Comparison of ENCODE assay signal across 8 mouse cellular contexts in the genomic region with DNA sequence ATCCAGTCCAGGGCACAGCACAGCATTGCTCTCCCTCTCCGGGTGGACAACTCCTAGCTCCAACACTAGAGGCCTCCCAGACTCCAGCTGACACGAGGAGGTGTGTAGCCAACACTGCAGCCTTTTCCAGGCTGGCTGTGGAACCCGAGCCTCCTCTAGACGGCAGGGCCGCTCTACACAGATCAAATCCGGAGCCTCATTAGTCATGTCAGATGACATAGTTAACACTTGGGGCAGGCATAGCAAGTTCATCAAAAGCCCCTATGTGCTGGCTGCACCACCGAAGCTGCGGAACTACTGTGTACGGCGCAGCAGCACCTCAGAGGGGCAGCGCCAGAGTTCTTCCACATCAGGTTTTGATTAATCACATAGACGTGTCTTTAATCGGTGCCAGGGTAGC. TPM values are rescaled to one million over a fixed set of nuclear protein-coding genes. Genes with fewer than 3 reads are reported as not detected.
DNase-seq lines count a peak whose midpoint lies in the region; ATAC-seq and TF ChIP-seq lines count a peak whose summit lies in the region.

No protein-coding gene starts in this region.

- ATAC-seq in heart, embryonic 12.5 days (ENCODE audit: insufficient number of reproducible peaks, low FRiP score): peak; percentile 81
- ATAC-seq in stomach, embryonic 16.5 days (ENCODE audit: insufficient read depth, low FRiP score): peak; percentile 88
- ATAC-seq in inflammation-experienced regulatory T-cells, adult 6 months: no peak

- no peak overlapping the region for H3K4me3 ChIP-seq in heart, embryonic 10.5 days
- no peak overlapping the region for H3K4me3 ChIP-seq in cortical plate, adult 2 months (ENCODE audit: insufficient read depth, low read length)
- no peak overlapping the region for H3K4me3 ChIP-seq in heart, embryonic 12.5 days
- no peak overlapping the region for H3K4me3 ChIP-seq in stomach, embryonic 16.5 days (replicated peaks; ENCODE audit: low read length)

- DNase-seq in heart, embryonic 10.5 days (ENCODE audit: low spot score): no peak
- DNase-seq in heart, adult 18-20 months: no peak
- DNase-seq in kidney, postnatal 10 days: peak; percentile 75
- DNase-seq in cerebellum, adult 11-12 months: no peak

- no peaks in the 10 kb centered on the region for H3K36me3 ChIP-seq in heart, embryonic 10.5 days
- H3K36me3 ChIP-seq in heart, embryonic 12.5 days: no peaks in the 10 kb centered on the region
- no peaks in the 10 kb centered on the region for H3K36me3 ChIP-seq in stomach, embryonic 16.5 days (ENCODE audit: control insufficient read depth, insufficient read depth, low read length)

- H3K9ac ChIP-seq in heart, embryonic 12.5 days: no peak overlapping the region
- H3K9ac ChIP-seq in stomach, embryonic 16.5 days (ENCODE audit: low read length): no peak overlapping the region

- no peaks in the 10 kb centered on the region for H3K9me3 ChIP-seq in heart, embryonic 10.5 days
- no peaks in the 10 kb centered on the region for H3K9me3 ChIP-seq in heart, embryonic 12.5 days (replicated peaks)
- H3K9me3 ChIP-seq in stomach, embryonic 16.5 days (replicated peaks; ENCODE audit: control insufficient read depth, low read length): no peaks in the 10 kb centered on the region

- H3K27ac ChIP-seq in heart, embryonic 10.5 days: 0 out of 2 replicates have a peak overlapping the region, but pooled peaks have one; percentile 7
- H3K27ac ChIP-seq in cortical plate, adult 2 months (ENCODE audit: insufficient read depth, low read length): no peak overlapping the region
- no peak overlapping the region for H3K27ac ChIP-seq in heart, embryonic 12.5 days (ENCODE audit: poor library complexity, severe bottlenecking)
- H3K27ac ChIP-seq in stomach, embryonic 16.5 days (ENCODE audit: low read length): no peak overlapping the region

- TF ChIP-seq POLR2A in cortical plate, adult 2 months (IDR thresholded peaks at IDR 0.05; ENCODE audit: extremely low read depth, insufficient read depth, low read length): no peak

- H3K27me3 ChIP-seq in heart, embryonic 10.5 days (ENCODE audit: insufficient read depth, poor library complexity, severe bottlenecking): no peaks in the 10 kb centered on the region
- H3K27me3 ChIP-seq in heart, embryonic 12.5 days (replicated peaks): no peaks in the 10 kb centered on the region
- H3K27me3 ChIP-seq in stomach, embryonic 16.5 days (ENCODE audit: control insufficient read depth, insufficient read depth, low read length): no peaks in the 10 kb centered on the region

- TF ChIP-seq CTCF in cortical plate, adult 2 months (IDR thresholded peaks at IDR 0.05; ENCODE audit: extremely low read depth, insufficient read depth, low read length): peak; percentile 34; the same call in 1 of the 2 replicates

- peaks cover 24% of the 10 kb centered on the region for H3K4me1 ChIP-seq in heart, embryonic 10.5 days
- H3K4me1 ChIP-seq in cortical plate, adult 2 months (ENCODE audit: control insufficient read depth, insufficient read depth, low read length): no peaks in the 10 kb centered on the region
- H3K4me1 ChIP-seq in heart, embryonic 12.5 days (replicated peaks): peaks cover 20% of the 10 kb centered on the region
- no peaks in the 10 kb centered on the region for H3K4me1 ChIP-seq in stomach, embryonic 16.5 days (ENCODE audit: control insufficient read depth, insufficient read depth, low read length)

- H3K4me2 ChIP-seq in heart, embryonic 12.5 days: peak overlapping the region; percentile 15; the same call in 1 of the 2 replicates
- H3K4me2 ChIP-seq in stomach, embryonic 16.5 days (ENCODE audit: low read depth, low read length): 0 out of 2 replicates have a peak overlapping the region, but pooled peaks have one; percentile 32

- WGBS in heart, embryonic 10.5 days: 47% methylated on average over 13 of the region's 13 CpGs
- WGBS in heart, embryonic 12.5 days: 41% methylated on average over 13 of the region's 13 CpGs
- 24% methylated on average over 13 of the region's 13 CpGs for WGBS in stomach, embryonic 16.5 days

RNA-seq across cellular contexts. Expression of gene Thap12, which starts 17.0 kb away (rescaled TPM):
- polyA plus RNA-seq in heart, embryonic 10.5 days (2016; fragmentation: Nextera tagmentation; extraction: Ambion mirVana): 39.5 and 40.6 TPM in 2 replicates
- total RNA-seq in heart, adult 18-20 months (2021): 10 to 100 TPM; 77.9 to 83.9 TPM
- polyA plus RNA-seq in cortical plate, adult 2 months (2012; rRNA removed): 38.9 and 39.3 TPM in 2 replicates
- 49.2 and 50.1 TPM in 2 replicates for polyA plus RNA-seq in heart, embryonic 12.5 days (2016; fragmentation: Nextera tagmentation; extraction: Ambion mirVana)
- 41.0 and 42.9 TPM in 2 replicates for polyA plus RNA-seq in stomach, embryonic 16.5 days (2015; fragmentation: Nextera tagmentation; extraction: Ambion mirVana)
- 10 to 100 TPM; 13.2 to 14.9 (median 13.9) TPM for polyA plus RNA-seq in inflammation-experienced regulatory T-cells, adult 6 months (2017; shearing (Covaris generic))

RNA-seq across cellular contexts. Expression of gene Emsy, which starts 29.3 kb away (rescaled TPM):
- 29.1 and 34.1 TPM in 2 replicates for polyA plus RNA-seq in heart, embryonic 10.5 days (2016; fragmentation: Nextera tagmentation; extraction: Ambion mirVana)
- total RNA-seq in heart, adult 18-20 months (2021): 10 to 100 TPM; 16.7 to 23.8 TPM
- polyA plus RNA-seq in cortical plate, adult 2 months (2012; rRNA removed): 46.9 and 50.9 TPM in 2 replicates
- 28.2 and 34.1 TPM in 2 replicates for polyA plus RNA-seq in heart, embryonic 12.5 days (2016; fragmentation: Nextera tagmentation; extraction: Ambion mirVana)
- 17.3 and 23.1 TPM in 2 replicates for polyA plus RNA-seq in stomach, embryonic 16.5 days (2015; fragmentation: Nextera tagmentation; extraction: Ambion mirVana)
- 10 to 100 TPM; 59.5 to 72.4 (median 63.1) TPM for polyA plus RNA-seq in inflammation-experienced regulatory T-cells, adult 6 months (2017; shearing (Covaris generic))
